Mouse (Mus musculus) splenic B cell, adult 2 months (primary cell): ENCODE measurements around the gene Ifitm3.

ENCODE experiments used
- DNase-seq: peaks from one replicate; pipeline ENCODE4 v3.0.0-alpha.2; 2011; ENCODE audit warnings: low read depth, low spot score
- H3K27me3 ChIP-seq: 2 replicates; pipeline ENCODE4 v1.6.1; 2012; ENCODE audit warnings: mild to moderate bottlenecking, low read length, moderate library complexity, mixed read lengths; ENCODE audit not compliant: control insufficient read depth, poor library complexity, insufficient read depth, severe bottlenecking
- H3K36me3 ChIP-seq: 2 replicates; pipeline ENCODE4 v1.6.1; 2012; ENCODE audit warnings: mild to moderate bottlenecking, low read length, moderate library complexity, mixed read lengths; ENCODE audit not compliant: control insufficient read depth, poor library complexity, insufficient read depth, severe bottlenecking

Ifitm3 gene

GRCm38 (mm10) chr7:141010593-141010992 lies at the start of gene Ifitm3:
Gene Ifitm3, minus strand, starts transcription at chr7:141010770.
- peak; percentile 18 for DNase-seq
- Histone ChIP-seq H3K36me3 (no peaks in the 10 kb centered on the region), H3K27me3 (no peaks in the 10 kb centered on the region)

- no peaks in the 10 kb centered on the region for H3K27me3 ChIP-seq
- no peaks in the 10 kb centered on the region for H3K36me3 ChIP-seq
- DNase-seq = no peak
These were observed 49.4 kb upstream of the Ifitm3 start for GRCm38 (mm10) chr7:141059929-141060328.

- DNase-seq = peak; percentile 35
- Histone ChIP-seq H3K36me3 (no peaks in the 10 kb centered on the region), H3K27me3 (no peaks in the 10 kb centered on the region)
These were observed 48.2 kb upstream of the Ifitm3 start for GRCm38 (mm10) chr7:141058601-141059341.

- Histone ChIP-seq H3K36me3 (no peaks in the 10 kb centered on the region), H3K27me3 (no peaks in the 10 kb centered on the region)
- DNase-seq = no peak
These were observed 47.0 kb upstream of the Ifitm3 start for GRCm38 (mm10) chr7:141057541-141057940.

GRCm38 (mm10) chr7:141056976-141057375 lies 46.4 kb upstream of the Ifitm3 start:
- peak; percentile 36 for DNase-seq
- Histone ChIP-seq H3K36me3 (no peaks in the 10 kb centered on the region), H3K27me3 (no peaks in the 10 kb centered on the region)

- Histone ChIP-seq H3K27me3 (no peaks in the 10 kb centered on the region), H3K36me3 (no peaks in the 10 kb centered on the region)
- no peak for DNase-seq
These were observed 45.2 kb upstream of the Ifitm3 start for GRCm38 (mm10) chr7:141055785-141056184.

GRCm38 (mm10) chr7:141052421-141052820 lies 41.9 kb upstream of the Ifitm3 start:
- Histone ChIP-seq H3K36me3 (no peaks in the 10 kb centered on the region), H3K27me3 (no peaks in the 10 kb centered on the region)
- DNase-seq = no peak

- no peaks in the 10 kb centered on the region for H3K27me3 ChIP-seq
- no peak for DNase-seq
- no peaks in the 10 kb centered on the region for H3K36me3 ChIP-seq
These were observed 41.4 kb upstream of the Ifitm3 start for GRCm38 (mm10) chr7:141052016-141052415.

- DNase-seq = no peak
- H3K36me3 ChIP-seq = no peaks in the 10 kb centered on the region
- H3K27me3 ChIP-seq = no peaks in the 10 kb centered on the region
These were observed 40.6 kb upstream of the Ifitm3 start for GRCm38 (mm10) chr7:141051060-141051685.

GRCm38 (mm10) chr7:141049326-141049725 lies 38.8 kb upstream of the Ifitm3 start:
- H3K27me3 ChIP-seq = no peaks in the 10 kb centered on the region
- H3K36me3 ChIP-seq = no peaks in the 10 kb centered on the region
- no peak for DNase-seq

GRCm38 (mm10) chr7:141048226-141049218 lies 38.0 kb upstream of the Ifitm3 start:
- peak; percentile 93 for DNase-seq
- Histone ChIP-seq H3K36me3 (no peaks in the 10 kb centered on the region), H3K27me3 (no peaks in the 10 kb centered on the region)

GRCm38 (mm10) chr7:141047581-141048225 lies 37.1 kb upstream of the Ifitm3 start:
- Histone ChIP-seq H3K27me3 (no peaks in the 10 kb centered on the region), H3K36me3 (no peaks in the 10 kb centered on the region)
- DNase-seq = no peak

- Histone ChIP-seq H3K36me3 (no peaks in the 10 kb centered on the region), H3K27me3 (no peaks in the 10 kb centered on the region)
- DNase-seq = peak; percentile 40
These were observed 36.5 kb upstream of the Ifitm3 start for GRCm38 (mm10) chr7:141046931-141047580.

GRCm38 (mm10) chr7:141042539-141042938 lies 32.0 kb upstream of the Ifitm3 start:
- Histone ChIP-seq H3K27me3 (no peaks in the 10 kb centered on the region), H3K36me3 (no peaks in the 10 kb centered on the region)
- no peak for DNase-seq
